Mouse (Mus musculus): ENCODE measurements around the gene Mcts1. TPM values are rescaled to one million over a fixed set of nuclear protein-coding genes. Genes with fewer than 3 reads are reported as not detected.

Gene Mcts1
- polyA plus RNA-seq, 1 experiment, result not detected

- TF ChIP-seq POLR2A (IDR thresholded peaks at IDR 0.05; ENCODE audit: insufficient read depth, low read depth, low read length), result no peak
- no peaks in the 10 kb centered on the region for H3K4me1 ChIP-seq (ENCODE audit: control insufficient read depth, insufficient read depth, low read length)
- H3K4me3 ChIP-seq (ENCODE audit: insufficient read depth, low read depth, low read length), result no peak overlapping the region
- H3K27ac ChIP-seq (ENCODE audit: insufficient read depth, low read depth, low read length), result no peak overlapping the region
Observed at GRCm38 (mm10) chrX:38583261-38583660, 17.1 kb upstream of the Mcts1 start.

- H3K4me3 ChIP-seq (ENCODE audit: insufficient read depth, low read depth, low read length), result no peak overlapping the region
- 57% methylated on average over 4 of the region's 4 CpGs for WGBS
- H3K4me1 ChIP-seq (ENCODE audit: control insufficient read depth, insufficient read depth, low read length), result no peaks in the 10 kb centered on the region
- no peak overlapping the region for H3K27ac ChIP-seq (ENCODE audit: insufficient read depth, low read depth, low read length)
- TF ChIP-seq POLR2A (IDR thresholded peaks at IDR 0.05; ENCODE audit: insufficient read depth, low read depth, low read length) (no peak), CTCF (IDR thresholded peaks at IDR 0.05; ENCODE audit: insufficient read depth, low read depth, low read length) (no peak)
Observed at GRCm38 (mm10) chrX:38589827-38590226, 10.6 kb upstream of the Mcts1 start.

- Histone ChIP-seq H3K27ac (ENCODE audit: insufficient read depth, low read depth, low read length) (no peak overlapping the region), H3K4me3 (ENCODE audit: insufficient read depth, low read depth, low read length) (no peak overlapping the region), H3K4me1 (ENCODE audit: control insufficient read depth, insufficient read depth, low read length) (no peaks in the 10 kb centered on the region)
- 95% methylated on average over 3 of the region's 3 CpGs for WGBS
- TF ChIP-seq CTCF (IDR thresholded peaks at IDR 0.05; ENCODE audit: insufficient read depth, low read depth, low read length), result no peak
- no peak for TF ChIP-seq POLR2A (IDR thresholded peaks at IDR 0.05; ENCODE audit: insufficient read depth, low read depth, low read length)
Observed at GRCm38 (mm10) chrX:38591749-38592148, 8.6 kb upstream of the Mcts1 start.

DNA sequence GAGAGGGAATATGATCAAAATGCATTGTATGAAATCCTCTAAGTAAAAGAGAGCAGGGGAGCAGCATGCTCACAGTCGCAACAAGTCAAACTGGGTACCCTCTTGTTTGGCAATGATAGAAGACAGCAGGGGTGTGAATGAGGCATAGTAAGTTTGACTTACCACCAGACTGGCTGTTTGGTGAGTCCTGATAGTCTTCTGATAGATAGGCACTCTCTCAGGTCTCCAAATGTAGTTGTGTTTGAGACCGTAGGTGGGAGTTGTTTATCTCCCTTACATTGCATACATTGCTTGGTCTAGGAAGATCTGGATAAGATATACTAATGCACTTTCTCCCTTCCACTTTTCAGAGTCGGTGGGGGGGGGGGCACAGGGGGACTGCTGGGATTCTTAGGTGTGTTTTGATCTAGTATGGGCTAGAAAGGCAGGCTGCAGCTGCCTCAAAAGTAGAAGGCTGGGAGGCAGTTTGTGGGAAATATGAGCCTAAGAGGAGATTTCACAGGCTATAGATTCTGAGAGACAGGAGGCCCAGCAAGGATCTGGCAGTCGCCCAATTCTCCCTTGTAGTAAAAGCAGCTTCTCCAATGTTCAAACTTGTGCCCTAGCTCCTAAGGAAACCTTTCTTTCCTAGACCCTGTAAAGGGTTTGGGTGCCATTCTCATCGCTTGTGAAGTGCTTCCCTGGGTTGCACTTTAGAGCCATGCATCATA is 7.0 kb upstream of the Mcts1 start:
- no peak overlapping the region for H3K27ac ChIP-seq (ENCODE audit: insufficient read depth, low read depth, low read length)
- no peaks in the 10 kb centered on the region for H3K4me1 ChIP-seq (ENCODE audit: control insufficient read depth, insufficient read depth, low read length)
- TF ChIP-seq CTCF (IDR thresholded peaks at IDR 0.05; ENCODE audit: insufficient read depth, low read depth, low read length), result no peak
- no peak for TF ChIP-seq POLR2A (IDR thresholded peaks at IDR 0.05; ENCODE audit: insufficient read depth, low read depth, low read length)
- H3K4me3 ChIP-seq (ENCODE audit: insufficient read depth, low read depth, low read length), result no peak overlapping the region
- WGBS, result 64% methylated on average over 5 of the region's 5 CpGs

DNA sequence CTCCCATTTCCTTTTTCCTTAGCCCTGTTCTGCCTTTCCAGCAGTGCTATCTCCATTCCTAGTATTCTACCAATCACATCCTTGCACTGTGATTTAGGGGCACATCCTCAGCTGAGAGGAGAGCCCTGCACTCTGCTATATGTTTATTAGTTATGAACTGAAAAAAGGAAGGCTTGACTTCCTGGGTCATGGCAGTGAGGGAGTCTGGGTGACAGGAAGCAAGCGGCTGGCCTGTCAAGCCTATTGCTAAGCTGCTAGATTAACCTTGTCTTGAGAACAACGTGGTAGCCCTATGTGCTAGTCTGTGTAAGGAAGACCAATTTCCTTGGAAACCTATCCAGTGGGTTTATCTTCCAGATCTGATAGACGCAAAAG is 604 bp downstream of the Mcts1 start:
- TF ChIP-seq POLR2A (IDR thresholded peaks at IDR 0.05; ENCODE audit: insufficient read depth, low read depth, low read length), result no peak
- TF ChIP-seq CTCF (IDR thresholded peaks at IDR 0.05; ENCODE audit: insufficient read depth, low read depth, low read length), result no peak
- Histone ChIP-seq H3K27ac (ENCODE audit: insufficient read depth, low read depth, low read length) (peak overlapping the region; percentile 69), H3K4me1 (ENCODE audit: control insufficient read depth, insufficient read depth, low read length) (no peaks in the 10 kb centered on the region), H3K4me3 (ENCODE audit: insufficient read depth, low read depth, low read length) (peak overlapping the region; percentile 57)
- WGBS, result 25% methylated on average over 3 of the region's 3 CpGs

DNA sequence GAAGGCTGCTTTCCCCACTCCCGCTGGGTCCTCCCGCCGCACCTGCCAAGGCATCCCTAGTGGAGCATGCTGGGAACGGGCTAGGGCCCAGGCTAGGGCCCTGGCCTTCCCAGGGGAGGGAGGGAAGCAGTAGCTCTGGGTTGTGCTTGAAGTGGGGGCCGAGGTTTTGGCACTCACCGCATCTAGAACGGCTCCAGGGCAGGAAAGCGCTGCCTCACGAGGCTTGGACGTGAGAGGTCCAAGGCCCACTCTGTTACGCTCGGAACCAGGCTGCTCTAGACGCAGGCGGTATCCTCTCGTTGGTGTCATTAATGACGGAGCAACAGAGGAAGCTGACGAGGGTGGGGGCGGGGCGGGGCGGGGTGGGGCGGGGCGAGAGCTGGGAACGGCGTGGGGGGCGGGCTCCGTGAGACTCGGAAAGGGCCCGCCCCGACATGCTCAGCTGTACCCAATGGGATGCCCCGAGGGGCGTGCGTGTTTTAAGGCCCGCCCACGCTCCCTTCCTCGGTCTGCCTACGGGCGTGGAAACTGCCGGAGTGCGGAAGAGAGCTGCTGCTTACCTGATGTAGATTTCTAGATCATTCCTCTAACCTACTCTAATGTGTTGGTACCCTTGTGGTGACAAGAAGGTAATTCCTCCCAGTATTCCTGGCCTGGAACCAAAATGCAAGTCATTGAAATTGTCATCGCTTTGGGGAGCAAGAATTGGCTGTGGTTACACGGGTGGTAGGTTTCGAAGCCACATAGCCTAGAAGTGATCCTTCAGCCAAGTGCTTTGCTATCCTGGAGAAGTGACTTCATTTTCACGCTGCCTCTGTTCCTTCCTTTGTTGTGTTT is 34.6 kb downstream of the Mcts1 start, which contains the start of gene C1galt1c1:
Gene C1galt1c1 (minus strand): TSS at position 287 of the 837 bp plus-strand sequence.
- no peaks in the 10 kb centered on the region for H3K4me1 ChIP-seq (ENCODE audit: control insufficient read depth, insufficient read depth, low read length)
- WGBS, result 27% methylated on average over 42 of the region's 43 CpGs
- peak within 1 kb of the TSS; percentile 63 for H3K4me3 ChIP-seq (ENCODE audit: insufficient read depth, low read depth, low read length)
- TF ChIP-seq POLR2A (IDR thresholded peaks at IDR 0.05; ENCODE audit: insufficient read depth, low read depth, low read length), result peak; percentile 39; the same call in 1 of the 2 replicates
- no peak for TF ChIP-seq CTCF (IDR thresholded peaks at IDR 0.05; ENCODE audit: insufficient read depth, low read depth, low read length)
- peak within 1 kb of the TSS; percentile 84 for H3K27ac ChIP-seq (ENCODE audit: insufficient read depth, low read depth, low read length)

GRCm38 (mm10) chrX:38635638-38635931 is 35.2 kb downstream of the Mcts1 start:
- no peak for TF ChIP-seq CTCF (IDR thresholded peaks at IDR 0.05; ENCODE audit: insufficient read depth, low read depth, low read length)
- TF ChIP-seq POLR2A (IDR thresholded peaks at IDR 0.05; ENCODE audit: insufficient read depth, low read depth, low read length), result no peak
- Histone ChIP-seq H3K27ac (ENCODE audit: insufficient read depth, low read depth, low read length) (peak overlapping the region; percentile 60; the same call in 1 of the 2 replicates), H3K4me3 (ENCODE audit: insufficient read depth, low read depth, low read length) (no peak overlapping the region), H3K4me1 (ENCODE audit: control insufficient read depth, insufficient read depth, low read length) (no peaks in the 10 kb centered on the region)

DNA sequence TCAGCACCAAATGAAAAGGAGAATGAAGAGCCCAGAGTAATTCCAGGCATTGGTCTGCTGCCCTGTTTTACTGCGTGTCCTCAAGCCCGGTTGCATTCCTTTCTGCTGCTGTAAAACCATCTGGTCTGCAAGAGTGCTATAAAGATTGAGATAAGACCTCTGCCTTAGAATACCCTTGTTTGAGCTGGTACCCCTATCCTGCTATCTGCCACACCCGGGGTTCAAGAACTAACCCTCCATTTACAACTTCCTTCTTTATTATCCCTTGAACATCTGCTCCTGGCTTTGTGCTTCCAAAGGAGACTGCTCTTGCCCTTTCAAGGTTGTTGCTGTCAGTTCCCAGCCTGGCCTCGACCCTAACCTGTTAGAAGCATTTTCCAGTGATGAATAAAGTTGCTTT is 41.1 kb downstream of the Mcts1 start:
- TF ChIP-seq POLR2A (IDR thresholded peaks at IDR 0.05; ENCODE audit: insufficient read depth, low read depth, low read length) (no peak), CTCF (IDR thresholded peaks at IDR 0.05; ENCODE audit: insufficient read depth, low read depth, low read length) (no peak)
- no peaks in the 10 kb centered on the region for H3K4me1 ChIP-seq (ENCODE audit: control insufficient read depth, insufficient read depth, low read length)
- 72% methylated on average over 4 of the region's 4 CpGs for WGBS

DNA sequence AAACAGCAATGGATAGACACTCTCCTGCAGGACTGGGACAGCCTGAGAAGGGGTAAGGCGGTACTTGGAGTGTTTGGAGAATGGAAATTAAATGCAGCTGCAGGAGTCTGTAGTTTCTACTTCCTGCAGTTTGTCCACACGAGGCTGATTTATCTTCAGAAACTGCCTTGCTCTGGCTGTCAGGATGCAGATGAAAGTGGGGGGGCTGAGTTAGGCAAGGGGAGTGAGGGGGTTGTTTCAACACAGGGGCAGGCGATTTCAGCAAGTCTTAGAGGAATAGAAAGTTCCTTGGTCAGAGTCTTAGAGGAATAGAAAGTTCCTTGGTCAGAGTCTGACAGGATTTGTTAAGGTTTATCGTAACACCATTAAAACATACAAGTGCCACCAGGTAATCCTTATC is 41.8 kb downstream of the Mcts1 start:
- H3K27ac ChIP-seq (ENCODE audit: insufficient read depth, low read depth, low read length), result no peak overlapping the region
- TF ChIP-seq POLR2A (IDR thresholded peaks at IDR 0.05; ENCODE audit: insufficient read depth, low read depth, low read length) (no peak), CTCF (IDR thresholded peaks at IDR 0.05; ENCODE audit: insufficient read depth, low read depth, low read length) (no peak)
- 63% methylated on average over 4 of the region's 4 CpGs for WGBS
- H3K4me1 ChIP-seq (ENCODE audit: control insufficient read depth, insufficient read depth, low read length), result no peaks in the 10 kb centered on the region
- H3K4me3 ChIP-seq (ENCODE audit: insufficient read depth, low read depth, low read length), result no peak overlapping the region

More for the DNA sequence above, 41.1 kb downstream of the Mcts1 start:
- no peak overlapping the region for H3K4me3 ChIP-seq (ENCODE audit: insufficient read depth, low read depth, low read length)
- H3K27ac ChIP-seq (ENCODE audit: insufficient read depth, low read depth, low read length), result no peak overlapping the region

Data from olfactory bulb, adult 2 months (tissue).